Mouse (Mus musculus): ENCODE measurements around the gene Olfr533.
"Not testable (repeated sequence)": the region's sequence is repeated elsewhere in the genome, so short reads cannot be mapped to it uniquely, and the experiment has no call there.

The Olfr533 gene

DNA sequence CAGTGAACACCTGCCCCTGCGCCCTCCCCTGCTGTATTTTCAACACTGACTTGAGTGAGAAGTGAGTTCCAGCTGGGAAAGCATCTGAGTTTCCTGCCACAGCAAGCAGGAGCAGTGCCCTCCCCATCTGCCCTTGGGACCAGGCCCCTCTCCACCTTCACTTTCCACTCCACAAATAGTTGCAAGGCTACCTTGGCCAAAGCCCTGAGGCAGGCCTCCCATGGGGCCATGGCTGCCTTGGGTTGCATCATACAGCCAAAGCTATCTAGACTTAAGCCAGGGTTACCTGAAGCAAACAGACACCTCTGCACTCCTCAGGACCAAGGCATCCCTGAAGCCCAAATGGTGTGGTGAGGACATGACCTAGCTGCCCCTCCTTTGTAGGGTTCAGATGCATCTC is at the start of gene Olfr533:
Gene Olfr533, plus strand, starts transcription at position 301 of the 400 bp plus-strand sequence.
- not testable (repeated sequence) for DNase-seq (ENCODE audit: extremely low read depth, low read depth)

GRCm38 (mm10) chr7:140421539-140421938 is 41.6 kb upstream of the Olfr533 start, which contains the start of gene Olfr532:
Gene Olfr532 (minus strand): TSS chr7:140421639.
- DNase-seq (ENCODE audit: extremely low read depth, low read depth): no peak

GRCm38 (mm10) chr7:140443141-140443540 is 20.0 kb upstream of the Olfr533 start:
- no peak for DNase-seq (ENCODE audit: extremely low read depth, low read depth)

GRCm38 (mm10) chr7:140477886-140478285 is 14.7 kb downstream of the Olfr533 start:
- no peak for DNase-seq (ENCODE audit: extremely low read depth, low read depth)

DNA sequence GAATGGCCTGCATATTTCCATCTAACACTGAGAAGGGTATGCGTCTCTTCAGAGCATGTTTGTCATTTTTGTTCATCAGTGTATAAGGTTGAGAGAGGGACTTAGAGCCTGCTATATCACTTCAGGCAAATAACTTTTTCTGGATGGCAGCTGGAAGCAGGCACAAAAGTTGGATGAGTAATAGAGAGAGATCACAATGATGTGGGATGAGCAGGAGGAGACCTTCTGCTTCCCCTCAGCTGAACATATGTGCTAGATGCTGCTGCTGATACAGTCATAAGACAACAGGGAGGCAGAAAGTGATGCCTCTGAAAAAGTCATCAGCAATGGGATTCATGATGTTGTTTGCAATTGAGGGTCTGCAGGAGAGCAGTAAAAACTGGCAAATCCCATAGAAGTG is 15.6 kb downstream of the Olfr533 start:
- DNase-seq (ENCODE audit: extremely low read depth, low read depth): no peak

GRCm38 (mm10) chr7:140483916-140484315 is 20.7 kb downstream of the Olfr533 start, which contains the start of gene Olfr535:
Gene Olfr535 (plus strand): TSS chr7:140484216.
- DNase-seq (ENCODE audit: extremely low read depth, low read depth): no peak

DNA sequence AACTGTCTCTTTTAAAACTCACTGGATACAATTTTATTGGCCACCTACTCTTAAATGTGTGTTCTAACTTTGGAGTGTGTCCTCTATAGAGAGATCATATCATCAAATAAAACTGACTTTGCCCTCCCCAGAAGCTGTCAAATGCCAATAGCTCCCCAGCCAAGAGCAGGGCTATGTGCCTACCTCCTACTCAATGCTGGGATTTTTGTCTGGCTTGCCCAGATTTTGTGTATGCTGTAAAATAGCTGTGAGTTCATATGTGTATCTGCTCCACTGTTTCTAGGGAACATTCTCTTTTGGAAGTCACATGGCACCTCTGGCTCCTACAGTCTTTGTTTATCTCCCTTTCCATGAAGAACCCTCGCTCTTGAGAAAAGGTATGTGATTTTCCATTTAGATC is 25.8 kb downstream of the Olfr533 start:
- no peak for DNase-seq (ENCODE audit: extremely low read depth, low read depth)

GRCm38 (mm10) chr7:140494231-140494630 is 31.1 kb downstream of the Olfr533 start:
- DNase-seq (ENCODE audit: extremely low read depth, low read depth): no peak

- DNase-seq (ENCODE audit: extremely low read depth, low read depth): no peak
Observed at GRCm38 (mm10) chr7:140494702-140495101, 31.5 kb downstream of the Olfr533 start.

GRCm38 (mm10) chr7:140507346-140508021 is 44.3 kb downstream of the Olfr533 start, which contains the start of gene Olfr536:
Gene Olfr536 (minus strand): TSS chr7:140507396.
- not testable (repeated sequence) for DNase-seq (ENCODE audit: extremely low read depth, low read depth)
